In the genomic region with DNA sequence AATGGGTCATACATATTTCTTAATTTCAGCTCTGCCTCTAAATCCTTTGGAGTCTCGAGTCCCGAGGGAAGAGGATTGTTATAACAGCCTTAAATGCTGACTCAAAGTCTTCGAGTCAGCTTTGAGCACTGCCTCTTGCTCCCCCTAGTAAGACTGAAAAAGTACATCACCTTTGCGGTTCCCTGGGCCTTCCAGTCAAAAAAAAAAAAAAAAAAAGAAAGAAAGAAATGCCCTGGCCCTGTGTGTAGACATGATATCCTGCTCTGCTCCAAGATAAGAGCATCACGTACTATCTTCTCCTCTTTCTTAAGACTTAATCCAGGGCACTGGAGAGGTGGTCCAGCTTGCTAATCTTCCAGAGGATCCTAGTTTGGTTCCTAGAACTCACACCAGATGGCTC, we compare ENCODE assay signal across 18 mouse cellular contexts.
"Had no signal": no experiment of that assay in that cellular context is flagged by ENCODE, and none has a peak within 500 bp of the region (broad histone marks: within the 10 kb centered on the region; RNA-seq: fewer than 3 reads in every experiment).

No protein-coding gene starts in this region.

- H3K36me3 ChIP-seq: kidney, embryonic 15.5 days; limb, embryonic 15.5 days; liver, embryonic 12.5 days; midbrain, embryonic 13.5 days; neural tube, embryonic 12.5 days; stomach, embryonic 15.5 days had no signal

- H3K27ac ChIP-seq: kidney, embryonic 15.5 days; left cerebral cortex, adult 2 months; limb, embryonic 15.5 days; liver, embryonic 12.5 days; macrophage; midbrain, embryonic 13.5 days; neural tube, embryonic 12.5 days; stomach, embryonic 15.5 days had no signal

- H3K4me3 ChIP-seq: kidney, embryonic 15.5 days; left cerebral cortex, adult 2 months; limb, embryonic 15.5 days; liver, embryonic 12.5 days; midbrain, embryonic 13.5 days; myocyte; neural tube, embryonic 12.5 days; stomach, embryonic 15.5 days had no signal

- ATAC-seq: liver, embryonic 12.5 days; midbrain, embryonic 13.5 days had no signal

- H3K4me2 ChIP-seq: kidney, embryonic 15.5 days; limb, embryonic 15.5 days; liver, embryonic 12.5 days; lung, embryonic 14.5 days; midbrain, embryonic 13.5 days; neural tube, embryonic 12.5 days; stomach, embryonic 15.5 days had no signal

- H3K27me3 ChIP-seq: limb, embryonic 15.5 days; neural tube, embryonic 12.5 days; stomach, embryonic 15.5 days had no signal

- DNase-seq: kidney, adult 2 months; kidney, postnatal 14 days; lung, embryonic 14.5 days; lung, postnatal 10 days; retina, postnatal 1 day; right cerebral cortex, postnatal 4 days; spleen, adult 18-20 months; thymus, adult 2 months; thymus, postnatal 25 days had no signal

- H3K9ac ChIP-seq: kidney, embryonic 15.5 days; limb, embryonic 15.5 days; liver, embryonic 12.5 days; lung, embryonic 14.5 days; midbrain, embryonic 13.5 days; neural tube, embryonic 12.5 days; stomach, embryonic 15.5 days had no signal

- H3K9me3 ChIP-seq: limb, embryonic 15.5 days; liver, embryonic 12.5 days; stomach, embryonic 15.5 days had no signal
